Comparison of ENCODE assay signal across 10 mouse cellular contexts in genomic region chr19:43729296-43730036, GRCm38 (mm10). TPM values are rescaled to one million over a fixed set of nuclear protein-coding genes. Genes with fewer than 3 reads are reported as not detected.
DNase-seq lines count a peak whose midpoint lies in the region; ATAC-seq lines count a peak whose summit lies in the region.
"Had no signal": no experiment of that assay in that cellular context is flagged by ENCODE, and none has a peak within 500 bp of the region (broad histone marks: within the 10 kb centered on the region; RNA-seq: fewer than 3 reads in every experiment).

No protein-coding gene starts in this region.

- H3K4me3 ChIP-seq in forebrain, embryonic 12.5 days (replicated peaks), result peak overlapping the region; percentile 22; the same call in 1 of the 2 replicates
- peak overlapping the region; percentile 27 for H3K4me3 ChIP-seq in intestine, embryonic 15.5 days (replicated peaks)

- no peak for ATAC-seq in forebrain, embryonic 12.5 days (ENCODE audit: low FRiP score)
- ATAC-seq in intestine, embryonic 15.5 days, result peak; percentile 41; the same call in 1 of the 2 replicates
- no peak for ATAC-seq in inflammation-experienced regulatory T-cells, adult 6 months
- ATAC-seq: Patski had no signal

- H3K36me3 ChIP-seq in forebrain, embryonic 12.5 days (replicated peaks), result peaks cover 43% of the 10 kb centered on the region
- H3K36me3 ChIP-seq in intestine, embryonic 15.5 days, result peaks cover 16% of the 10 kb centered on the region; the same call in 1 of the 2 replicates

- peak overlapping the region; percentile 9; the same call in 1 of the 2 replicates for H3K9ac ChIP-seq in forebrain, embryonic 12.5 days
- peak overlapping the region; percentile 34 for H3K9ac ChIP-seq in intestine, embryonic 15.5 days

- H3K9me3 ChIP-seq in forebrain, embryonic 12.5 days, result no peaks in the 10 kb centered on the region
- no peaks in the 10 kb centered on the region for H3K9me3 ChIP-seq in intestine, embryonic 15.5 days

- DNase-seq in kidney, postnatal 4 days, result peak; percentile 37 to 63
- no peak for DNase-seq in kidney, adult 9 months
- DNase-seq in retina, embryonic 14.5 days (ENCODE audit: low spot score), result peak; percentile 56
- DNase-seq in frontal cortex, postnatal 36 days (ENCODE audit: low spot score in 2 of 2), result no peak
- no peak for DNase-seq in cerebellum, adult 11-12 months

- H3K4me1 ChIP-seq in forebrain, embryonic 12.5 days, result peaks cover 2% of the 10 kb centered on the region; the same call in 1 of the 2 replicates
- H3K4me1 ChIP-seq in intestine, embryonic 15.5 days (replicated peaks), result peaks cover 5% of the 10 kb centered on the region; the same call in 1 of the 2 replicates

- H3K4me2 ChIP-seq in forebrain, embryonic 12.5 days, result peak overlapping the region; percentile 44
- H3K4me2 ChIP-seq in intestine, embryonic 15.5 days (replicated peaks), result peak overlapping the region; percentile 51

- no peak overlapping the region for H3K27ac ChIP-seq in forebrain, embryonic 12.5 days
- H3K27ac ChIP-seq in intestine, embryonic 15.5 days, result peak overlapping the region; percentile 56; the same call in 1 of the 2 replicates
- H3K27ac ChIP-seq: macrophage had no signal

- no peaks in the 10 kb centered on the region for H3K27me3 ChIP-seq in forebrain, embryonic 12.5 days
- H3K27me3 ChIP-seq in intestine, embryonic 15.5 days (replicated peaks), result no peaks in the 10 kb centered on the region
- H3K27me3 ChIP-seq: Patski had no signal

- 47% methylated on average over 22 of the region's 22 CpGs for WGBS in forebrain, embryonic 12.5 days
- 50% methylated on average over 22 of the region's 22 CpGs for WGBS in intestine, embryonic 15.5 days

RNA-seq across cellular contexts. Expression of gene Cutc, which starts 23.3 kb away (rescaled TPM):
- 10.9 and 11.7 TPM in 2 replicates for polyA plus RNA-seq in forebrain, embryonic 12.5 days (2016; fragmentation: Nextera tagmentation; extraction: Ambion mirVana)
- polyA plus RNA-seq in intestine, embryonic 15.5 days (2015; fragmentation: Nextera tagmentation; extraction: Ambion mirVana), result 24.8 and 25.9 TPM in 2 replicates
- 10 to 100 TPM; 12.8 to 17.2 (median 13.6) TPM for polyA plus RNA-seq in inflammation-experienced regulatory T-cells, adult 6 months (2017; shearing (Covaris generic))

RNA-seq across cellular contexts. Expression of gene Cox15, which starts 23.3 kb away (rescaled TPM):
- polyA plus RNA-seq in forebrain, embryonic 12.5 days (2016; fragmentation: Nextera tagmentation; extraction: Ambion mirVana), result 14.5 and 15.5 TPM in 2 replicates
- 12.2 and 14.2 TPM in 2 replicates for polyA plus RNA-seq in intestine, embryonic 15.5 days (2015; fragmentation: Nextera tagmentation; extraction: Ambion mirVana)
- 10 to 100 TPM in 1 of 3 experiments, 1 to 10 TPM in 2; 8.1 to 11.0 (median 9.3) TPM for polyA plus RNA-seq in inflammation-experienced regulatory T-cells, adult 6 months (2017; shearing (Covaris generic))

RNA-seq across cellular contexts. Expression of gene Entpd7, which starts 40.0 kb away (rescaled TPM):
- 10.2 TPM in 2 replicates for polyA plus RNA-seq in forebrain, embryonic 12.5 days (2016; fragmentation: Nextera tagmentation; extraction: Ambion mirVana)
- 21.1 and 24.4 TPM in 2 replicates for polyA plus RNA-seq in intestine, embryonic 15.5 days (2015; fragmentation: Nextera tagmentation; extraction: Ambion mirVana)
- polyA plus RNA-seq in inflammation-experienced regulatory T-cells, adult 6 months (2017; shearing (Covaris generic)), result 10 to 100 TPM in 1 of 3 experiments, 1 to 10 TPM in 2; 6.7 to 10.7 (median 7.2) TPM

RNA-seq across cellular contexts. Expression of gene Abcc2, which starts 52.5 kb away (rescaled TPM):
- polyA plus RNA-seq in forebrain, embryonic 12.5 days (2016; fragmentation: Nextera tagmentation; extraction: Ambion mirVana), result not detected in 2 replicates
- polyA plus RNA-seq in intestine, embryonic 15.5 days (2015; fragmentation: Nextera tagmentation; extraction: Ambion mirVana), result 16.7 and 24.3 TPM in 2 replicates
- not detected for polyA plus RNA-seq in inflammation-experienced regulatory T-cells, adult 6 months (2017; shearing (Covaris generic))
- polyA plus RNA-seq: Patski had no signal

RNA-seq across cellular contexts. Expression of gene Slc25a28, which starts 54.8 kb away (rescaled TPM):
- 17.5 and 18.1 TPM in 2 replicates for polyA plus RNA-seq in forebrain, embryonic 12.5 days (2016; fragmentation: Nextera tagmentation; extraction: Ambion mirVana)
- 19.1 and 19.9 TPM in 2 replicates for polyA plus RNA-seq in intestine, embryonic 15.5 days (2015; fragmentation: Nextera tagmentation; extraction: Ambion mirVana)
- 10 to 100 TPM in 2 of 3 experiments, 1 to 10 TPM in 1; 4.6 to 14.1 (median 12.4) TPM for polyA plus RNA-seq in inflammation-experienced regulatory T-cells, adult 6 months (2017; shearing (Covaris generic))

Comparison
In these comparisons a context has a peak if more than half of its experiments do, and no peak if none do; other contexts are left out.
1. DNase-seq: peak in kidney, postnatal 4 days (2 of 2) and retina, embryonic 14.5 days (single experiment); none in kidney, adult 9 months (single experiment), frontal cortex, postnatal 36 days (0 of 2) and cerebellum, adult 11-12 months (single experiment).